Mouse (Mus musculus): ENCODE measurements around the gene Cadm1. TPM values are rescaled to one million over a fixed set of nuclear protein-coding genes. Genes with fewer than 3 reads are reported as not detected.

Cadm1 gene
- total RNA-seq, 2 experiments from 2014 or later = 230 to 269 TPM

DNA sequence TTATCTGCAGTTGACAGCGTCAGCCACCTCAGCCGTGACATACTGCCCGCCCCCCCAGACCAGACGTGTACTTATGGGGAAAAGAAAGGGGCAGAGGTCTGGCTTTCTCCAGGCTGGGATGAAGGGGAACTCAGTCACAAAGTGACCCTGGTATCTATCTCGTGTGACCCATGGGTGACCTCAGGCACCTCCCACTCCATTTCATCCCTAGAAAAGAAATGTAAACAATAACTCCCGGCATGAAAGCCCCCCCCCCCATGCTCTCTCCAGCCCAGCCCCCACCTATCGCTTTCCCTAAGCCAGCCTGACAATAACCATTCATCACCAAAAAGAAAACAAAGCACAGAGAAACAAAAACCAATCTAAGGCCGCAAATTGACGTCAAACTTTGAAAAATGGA is 365.1 kb downstream of the Cadm1 start:
- no peak overlapping the region for H3K27ac ChIP-seq
- H3K4me3 ChIP-seq = no peak overlapping the region
- no peak for DNase-seq (ENCODE audit: extremely low spot score in 1 of 2, low spot score in 2 of 2)
- intact Hi-C loops (cut with DNase I) = no loop called here
- no peak for TF ChIP-seq CTCF (IDR thresholded peaks at IDR 0.05)

DNA sequence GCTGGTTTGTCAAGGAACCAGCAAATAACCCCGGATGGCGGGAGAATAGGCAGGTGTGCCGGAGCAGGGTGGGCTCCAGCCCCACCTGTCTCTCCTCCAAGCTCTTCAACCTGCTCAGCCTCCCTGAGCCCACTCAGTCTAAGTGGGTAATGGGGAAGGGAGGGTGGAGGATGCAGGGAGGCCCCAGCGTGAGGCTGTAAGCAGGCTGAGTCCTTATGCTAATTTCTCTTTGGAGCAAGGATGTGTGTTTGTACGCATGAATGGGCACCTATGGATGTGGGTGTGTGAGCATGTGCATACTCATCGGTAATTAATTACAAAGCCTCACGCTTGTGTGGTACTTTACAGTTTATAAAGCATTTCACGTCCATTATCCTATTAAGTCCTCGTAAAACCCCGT is 370.8 kb downstream of the Cadm1 start:
- Histone ChIP-seq H3K4me3 (no peak overlapping the region), H3K27ac (no peak overlapping the region)
- intact Hi-C loops (cut with DNase I) = no loop called here
- no peak for DNase-seq (ENCODE audit: extremely low spot score in 1 of 2, low spot score in 2 of 2)
- no peak for TF ChIP-seq CTCF (IDR thresholded peaks at IDR 0.05)

DNA sequence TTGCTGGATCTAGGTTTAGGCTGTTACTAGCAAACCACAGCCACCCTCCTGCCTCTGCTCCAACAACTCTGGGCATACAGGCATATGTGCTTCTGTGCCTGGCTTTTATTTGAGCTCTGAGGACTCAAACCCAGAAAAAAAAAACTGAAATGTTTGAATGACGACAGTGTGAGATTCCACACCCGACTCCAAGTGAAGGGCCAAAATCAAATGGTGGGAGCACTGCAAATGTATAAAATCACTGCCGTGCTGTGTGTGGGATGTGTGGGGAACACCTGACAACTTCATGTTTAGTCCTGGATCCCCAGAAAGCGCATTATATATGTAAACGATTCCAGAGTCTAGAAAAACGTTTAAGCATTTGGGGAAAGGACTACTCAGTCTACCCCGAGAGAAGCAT is 373.7 kb downstream of the Cadm1 start:
- TF ChIP-seq CTCF (IDR thresholded peaks at IDR 0.05) = no peak
- DNase-seq (ENCODE audit: extremely low spot score in 1 of 2, low spot score in 2 of 2) = no peak
- Histone ChIP-seq H3K4me3 (no peak overlapping the region), H3K27ac (no peak overlapping the region)
- intact Hi-C loops (cut with DNase I) = no loop called here

GRCm38 (mm10) chr9:47904339-47904922 is 374.5 kb downstream of the Cadm1 start:
- no peak for DNase-seq (ENCODE audit: extremely low spot score in 1 of 2, low spot score in 2 of 2)
- no peak for TF ChIP-seq CTCF (IDR thresholded peaks at IDR 0.05)
- Histone ChIP-seq H3K27ac (no peak overlapping the region), H3K4me3 (no peak overlapping the region)
- intact Hi-C loops (cut with DNase I) = no loop called here

DNA sequence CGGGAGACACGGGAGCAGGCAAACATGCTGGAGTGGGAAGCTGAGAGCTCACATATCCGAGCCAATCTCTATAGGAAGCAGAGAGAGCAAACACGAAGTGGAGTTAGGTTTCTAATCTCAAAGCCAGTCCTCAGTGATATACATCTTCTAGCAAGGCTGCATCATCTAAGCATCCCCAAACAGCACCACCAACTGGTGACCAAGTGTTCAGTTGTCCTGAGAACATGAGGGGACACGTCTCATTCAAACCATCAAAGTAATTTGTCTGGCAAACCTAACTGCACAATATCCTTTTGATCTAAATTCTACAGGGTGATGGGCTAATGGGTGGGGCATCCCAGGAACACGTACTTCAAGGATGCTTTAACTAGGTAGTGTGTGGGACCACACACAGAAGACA is 376.5 kb downstream of the Cadm1 start:
- no peak overlapping the region for H3K27ac ChIP-seq
- peak; percentile 31 for TF ChIP-seq CTCF (IDR thresholded peaks at IDR 0.05)
- intact Hi-C loops (cut with DNase I) = no loop called here
- DNase-seq (ENCODE audit: extremely low spot score in 1 of 2, low spot score in 2 of 2) = no peak
- H3K4me3 ChIP-seq = no peak overlapping the region

All from left cerebral cortex, adult 2 months (tissue).